Mouse (Mus musculus) MEL (cell line): ENCODE data around the gene Dock1. TPM values are rescaled to one million over a fixed set of nuclear protein-coding genes. Genes with fewer than 3 reads are reported as not detected.

Source experiments
- DNase-seq: peaks from one replicate; pipeline ENCODE4 v3.0.0; 2011; ENCODE audit warnings: low read depth, low spot score
- H3K27ac ChIP-seq: 2 replicates; pipeline ENCODE4 v1.5.1; 2012; ENCODE audit warnings: low read depth, mild to moderate bottlenecking, control low read depth, low read length, moderate library complexity; ENCODE audit not compliant: control insufficient read depth
- H3K27me3 ChIP-seq, 2 experiments: fragments of 150-350 bp in 1 of 2; sonication (generic) in 1 of 2; 2 replicates each; pipeline ENCODE4 v1.6.1; 2012; ENCODE audit warnings: low read length in 2 of 2, mild to moderate bottlenecking in 2 of 2, improper control_type of control experiment in 1 of 2, moderate library complexity in 1 of 2; ENCODE audit not compliant: insufficient read depth in 2 of 2, control insufficient read depth in 1 of 2
- H3K36me3 ChIP-seq, 2 experiments: 2 replicates each; pipeline ENCODE4 v1.6.1; 2012 to 2014; ENCODE audit warnings: low read length in 2 of 2, improper control_type of control experiment in 1 of 2, inconsistent platforms in 1 of 2, mild to moderate bottlenecking in 1 of 2; ENCODE audit not compliant: insufficient read depth in 2 of 2, control insufficient read depth in 1 of 2
- H3K4me1 ChIP-seq, 2 experiments: fragments of 150-350 bp in 1 of 2; sonication (generic) in 1 of 2; 2 replicates each; pipeline ENCODE4 v1.6.1; 2012; ENCODE audit warnings: low read length in 2 of 2, improper control_type of control experiment in 1 of 2, mild to moderate bottlenecking in 1 of 2; ENCODE audit not compliant: insufficient read depth in 2 of 2, control insufficient read depth in 1 of 2
- H3K4me3 ChIP-seq, 2 experiments: fragments of 150-350 bp in 1 of 2; sonication (generic) in 1 of 2; 2 replicates each; pipeline ENCODE4 v1.5.1; 2012; ENCODE audit warnings: low read depth in 2 of 2, low read length in 2 of 2, mild to moderate bottlenecking in 2 of 2, moderate library complexity in 2 of 2, control low read depth in 1 of 2, improper control_type of control experiment in 1 of 2; ENCODE audit not compliant: control insufficient read depth in 1 of 2, insufficient read depth in 1 of 2
- H3K79me2 ChIP-seq: 2 replicates; pipeline ENCODE4 v1.6.1; 2012; ENCODE audit warnings: mild to moderate bottlenecking, low read length, moderate library complexity; ENCODE audit not compliant: control insufficient read depth, poor library complexity, insufficient read depth
- H3K9ac ChIP-seq: 2 replicates; pipeline ENCODE4 v1.6.1; 2012; ENCODE audit warnings: low read depth, mild to moderate bottlenecking, control low read depth, low read length, moderate library complexity; ENCODE audit not compliant: control insufficient read depth, poor library complexity, severe bottlenecking
- H3K9me3 ChIP-seq: fragments of 150-350 bp; sonication (generic); replicated peaks from 2 replicates; pipeline ENCODE4 v1.6.1; 2012; ENCODE audit warnings: mild to moderate bottlenecking, low read length, improper control_type of control experiment, moderate library complexity; ENCODE audit not compliant: insufficient read depth
- E2F4 ChIP-seq: IDR thresholded peaks from 2 replicates; pipeline ENCODE4 v1.6.1; 2011; ENCODE audit warnings: low read depth, low read length, improper control_type of control experiment, borderline replicate concordance
- ELF1 ChIP-seq: IDR thresholded peaks from 2 replicates; pipeline ENCODE4 v1.6.1; 2014; ENCODE audit warnings: low read depth, mild to moderate bottlenecking, inconsistent platforms, low read length, improper control_type of control experiment, moderate library complexity
- EP300 ChIP-seq, 2 experiments: IDR thresholded peaks; 2 replicates each; pipeline ENCODE4 v1.6.1; 2011; ENCODE audit warnings: improper control_type of control experiment in 2 of 2, low read length in 2 of 2, low read depth in 1 of 2, mild to moderate bottlenecking in 1 of 2
- ETS1 ChIP-seq: IDR thresholded peaks from 2 replicates; pipeline ENCODE4 v1.6.1; 2012; ENCODE audit warnings: low read depth, mild to moderate bottlenecking, inconsistent platforms, low read length, improper control_type of control experiment, moderate library complexity
- GABPA ChIP-seq: IDR thresholded peaks from 2 replicates; pipeline ENCODE4 v1.6.1; 2012; ENCODE audit warnings: low read depth, mild to moderate bottlenecking, inconsistent platforms, low read length, improper control_type of control experiment, moderate library complexity
- GATA1 ChIP-seq: IDR thresholded peaks from 2 replicates; pipeline ENCODE4 v1.6.1; 2011; ENCODE audit warnings: low read depth, low read length, improper control_type of control experiment
- HCFC1 ChIP-seq: IDR thresholded peaks from 2 replicates; pipeline ENCODE4 v1.6.1; 2012; ENCODE audit warnings: low read depth, mild to moderate bottlenecking, inconsistent platforms, low read length, improper control_type of control experiment, moderate library complexity
- JUND ChIP-seq: IDR thresholded peaks from 2 replicates; pipeline ENCODE4 v1.6.1; 2011; ENCODE audit warnings: low read depth, mild to moderate bottlenecking, improper control_type of control experiment, low read length
- KAT2A ChIP-seq: conservative IDR thresholded peaks from 2 replicates; pipeline ENCODE4 v1.6.1; 2012; ENCODE audit warnings: low read depth, low read length, improper control_type of control experiment, inconsistent platforms
- MAX ChIP-seq: IDR thresholded peaks from 2 replicates; pipeline ENCODE4 v1.6.1; 2011; ENCODE audit warnings: low read length, improper control_type of control experiment
- MAZ ChIP-seq: IDR thresholded peaks from 2 replicates; pipeline ENCODE4 v1.6.1; 2012; ENCODE audit warnings: low read depth, mild to moderate bottlenecking, inconsistent platforms, low read length, improper control_type of control experiment
- MEF2A ChIP-seq: IDR thresholded peaks from 2 replicates; pipeline ENCODE4 v1.6.1; 2014; ENCODE audit warnings: low read depth, mild to moderate bottlenecking, inconsistent platforms, low read length, improper control_type of control experiment; ENCODE audit not compliant: poor library complexity, insufficient replicate concordance, severe bottlenecking; ENCODE audit errors: extremely low read depth
- MXI1 ChIP-seq: IDR thresholded peaks from 2 replicates; pipeline ENCODE4 v1.6.1; 2011; ENCODE audit warnings: mild to moderate bottlenecking, low read depth, low read length, improper control_type of control experiment
- MYB ChIP-seq: IDR thresholded peaks from 2 replicates; pipeline ENCODE4 v1.6.1; 2011; ENCODE audit warnings: mild to moderate bottlenecking, low read depth, low read length, improper control_type of control experiment
- MYC ChIP-seq: IDR thresholded peaks from 2 replicates; pipeline ENCODE4 v1.6.1; 2011; ENCODE audit warnings: low read depth, mild to moderate bottlenecking, low read length, improper control_type of control experiment, moderate library complexity
- POLR2A ChIP-seq, 2 experiments: IDR thresholded peaks; 2 replicates each; pipeline ENCODE4 v1.6.1; 2011 to 2012; ENCODE audit warnings: low read length in 2 of 2, mild to moderate bottlenecking in 2 of 2, control low read depth in 1 of 2, improper control_type of control experiment in 1 of 2, low read depth in 1 of 2, moderate library complexity in 1 of 2; ENCODE audit not compliant: control insufficient read depth in 1 of 2, insufficient read depth in 1 of 2, poor library complexity in 1 of 2
- POLR2AphosphoS5 ChIP-seq: IDR thresholded peaks from 2 replicates; pipeline ENCODE4 v1.6.1; 2012; ENCODE audit warnings: low read depth, borderline replicate concordance, mild to moderate bottlenecking, inconsistent platforms, low read length, moderate library complexity, mixed read lengths
- RAD21 ChIP-seq: IDR thresholded peaks from 2 replicates; pipeline ENCODE4 v1.6.1; 2011; ENCODE audit warnings: mild to moderate bottlenecking, low read depth, low read length, improper control_type of control experiment
- SMC3 ChIP-seq: IDR thresholded peaks from 2 replicates; pipeline ENCODE4 v1.6.1; 2011; ENCODE audit warnings: low read depth, low read length, improper control_type of control experiment
- TAL1 ChIP-seq: IDR thresholded peaks from 2 replicates; pipeline ENCODE4 v1.6.1; 2012; ENCODE audit warnings: mild to moderate bottlenecking, inconsistent platforms, low read length, moderate library complexity, mixed read lengths
- TBP ChIP-seq: IDR thresholded peaks from 2 replicates; pipeline ENCODE4 v1.8.0; 2011; ENCODE audit warnings: low read depth, low read length, improper control_type of control experiment
- TCF12 ChIP-seq: IDR thresholded peaks from 2 replicates; pipeline ENCODE4 v1.6.1; 2014; ENCODE audit warnings: low read depth, mild to moderate bottlenecking, inconsistent platforms, low read length, improper control_type of control experiment, moderate library complexity
- UBTF ChIP-seq: IDR thresholded peaks from 2 replicates; pipeline ENCODE4 v1.6.1; 2012; ENCODE audit warnings: low read depth, mild to moderate bottlenecking, inconsistent platforms, low read length, improper control_type of control experiment, moderate library complexity, borderline replicate concordance; ENCODE audit not compliant: insufficient read depth
- USF1 ChIP-seq: IDR thresholded peaks from 2 replicates; pipeline ENCODE4 v1.6.1; 2014; ENCODE audit warnings: low read depth, mild to moderate bottlenecking, inconsistent platforms, low read length, improper control_type of control experiment, moderate library complexity
- USF2 ChIP-seq, 2 experiments: IDR thresholded peaks; 2 replicates each; pipeline ENCODE4 v1.6.1; 2011 to 2012; ENCODE audit warnings: improper control_type of control experiment in 2 of 2, low read length in 2 of 2, borderline replicate concordance in 1 of 2, inconsistent platforms in 1 of 2, low read depth in 1 of 2, mild to moderate bottlenecking in 1 of 2; ENCODE audit not compliant: insufficient read depth in 1 of 2
- ZKSCAN1 ChIP-seq: IDR thresholded peaks from 2 replicates; pipeline ENCODE4 v1.6.1; 2012; ENCODE audit warnings: low read depth, mild to moderate bottlenecking, inconsistent platforms, low read length, improper control_type of control experiment, moderate library complexity
- polyA plus RNA-seq, 2 experiments: library from polyadenylated mRNA; stranded (reverse) in 1 of 2; unstranded in 1 of 2; fragments of >175 nt in 1 of 2; fragments of >200 nt in 1 of 2; gene quantifications; 2 replicates each; pipeline versions ENCODE4 v1.2.1 to v1.2.4; 2012; ENCODE audit warnings: low replicate concordance in 2 of 2, low read depth in 1 of 2; ENCODE audit not compliant: insufficient read length in 2 of 2, insufficient read depth in 1 of 2, missing spikeins in 1 of 2
- total RNA-seq: library from RNA; depleted of rRNA; stranded (reverse); fragments of 300-350 nt; gene quantifications from 2 replicates; pipeline ENCODE4 v1.2.3, GENCODE M21; 2012

Dock1 gene
- total and polyA plus RNA-seq, 3 experiments, result not detected

DNA sequence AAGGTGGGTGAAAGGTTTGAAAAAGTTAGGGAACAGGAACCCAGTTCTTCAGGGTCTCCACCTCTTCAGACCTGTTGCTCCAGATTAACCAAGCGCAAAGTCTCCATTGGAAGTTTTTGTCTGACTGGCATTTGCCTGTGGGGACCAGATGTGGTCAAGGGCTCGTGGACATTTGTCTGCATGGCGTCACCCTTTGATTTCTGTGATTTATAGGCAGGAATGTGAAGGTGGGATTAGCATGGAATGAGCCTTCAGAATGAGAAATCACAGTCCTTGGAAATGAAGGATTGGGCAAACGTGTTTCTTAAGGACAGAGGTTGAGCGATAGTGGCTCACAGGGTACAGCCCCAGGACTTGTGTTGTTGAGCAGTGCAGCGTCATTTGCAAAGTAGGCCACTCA is 17.9 kb downstream of the Dock1 start:
- Histone ChIP-seq H3K79me2 (no peaks in the 10 kb centered on the region), H3K27ac (no peak overlapping the region), H3K9ac (no peak overlapping the region), H3K4me3 (no peak overlapping the region), H3K9me3 (no peaks in the 10 kb centered on the region), H3K36me3 (no peaks in the 10 kb centered on the region), H3K4me1 (no peaks in the 10 kb centered on the region), H3K27me3 (no peaks in the 10 kb centered on the region)
- TF ChIP-seq UBTF, result no peak
- no peak for TF ChIP-seq TCF12
- TF ChIP-seq EP300 (IDR thresholded peaks at IDR 0.05; ENCODE audit: low read depth in 1 of 2, low read length in 2 of 2), result no peak
- TF ChIP-seq USF2 (IDR thresholded peaks at IDR 0.05; ENCODE audit: borderline replicate concordance in 1 of 2, insufficient read depth in 1 of 2, low read depth in 1 of 2, low read length in 2 of 2), result no peak
- no peak for TF ChIP-seq POLR2AphosphoS5
- no peak for TF ChIP-seq JUND
- no peak for TF ChIP-seq MAX
- TF ChIP-seq E2F4, result no peak
- no peak for TF ChIP-seq TAL1
- no peak for TF ChIP-seq POLR2A (IDR thresholded peaks at IDR 0.05; ENCODE audit: control insufficient read depth in 1 of 2, insufficient read depth in 1 of 2, low read depth in 1 of 2, low read length in 2 of 2, poor library complexity in 1 of 2)
- TF ChIP-seq ELF1, result no peak
- no peak for TF ChIP-seq MXI1
- TF ChIP-seq GABPA, result no peak
- no peak for TF ChIP-seq ZKSCAN1
- DNase-seq, result no peak

DNA sequence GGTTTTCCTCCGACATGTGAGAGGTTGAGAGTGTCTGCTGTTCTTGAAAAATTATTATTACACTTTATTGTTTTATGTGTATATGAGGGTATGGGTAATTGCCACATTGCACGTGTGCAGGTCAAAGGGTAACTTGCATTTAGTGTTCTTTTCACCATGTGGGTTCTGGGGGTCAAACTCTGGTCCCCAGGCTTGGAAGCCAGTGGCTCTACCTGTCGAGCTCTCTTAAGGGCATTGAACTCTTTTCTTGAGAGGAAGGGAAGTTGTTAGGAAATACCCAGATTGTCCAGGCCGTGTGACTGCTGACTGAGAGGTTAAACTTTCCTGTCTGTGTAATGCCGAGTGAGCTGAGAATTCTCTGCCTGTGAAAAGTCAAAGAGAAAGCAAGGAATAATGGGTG is 19.7 kb downstream of the Dock1 start:
- Histone ChIP-seq H3K9me3 (no peaks in the 10 kb centered on the region), H3K9ac (no peak overlapping the region), H3K27me3 (no peaks in the 10 kb centered on the region)
- TF ChIP-seq GATA1 (no peak), MXI1 (no peak)
- TF ChIP-seq, all 39 proteins: peak for 0
- no peak overlapping the region for H3K27ac ChIP-seq
- H3K4me1 ChIP-seq, result no peaks in the 10 kb centered on the region
- H3K4me3 ChIP-seq, result no peak overlapping the region
- H3K36me3 ChIP-seq, result no peaks in the 10 kb centered on the region
- no peak for DNase-seq
- H3K79me2 ChIP-seq, result no peaks in the 10 kb centered on the region

DNA sequence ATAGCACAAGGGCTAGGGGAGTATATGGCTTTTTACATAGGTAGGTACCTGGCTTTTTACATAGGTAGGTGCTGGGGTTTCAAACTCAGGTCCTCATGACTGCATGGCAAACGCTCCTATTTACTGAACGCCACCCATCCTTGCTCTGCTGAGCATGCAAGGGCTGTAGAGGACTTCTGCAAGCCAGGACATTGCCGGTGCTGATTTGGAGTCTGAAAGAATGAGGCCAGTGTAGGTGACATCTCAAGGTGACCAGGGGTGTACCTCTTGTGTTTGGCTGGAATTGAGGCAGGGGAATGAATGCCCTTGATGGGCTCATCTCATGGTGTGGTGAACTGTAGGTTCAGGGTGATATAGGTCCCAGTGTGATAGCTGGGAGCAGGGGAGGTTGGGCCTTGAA is 20.4 kb downstream of the Dock1 start:
- H3K9me3 ChIP-seq, result no peaks in the 10 kb centered on the region
- H3K79me2 ChIP-seq, result no peaks in the 10 kb centered on the region
- no peak overlapping the region for H3K4me3 ChIP-seq
- no peaks in the 10 kb centered on the region for H3K4me1 ChIP-seq
- DNase-seq, result no peak
- H3K27ac ChIP-seq, result no peak overlapping the region
- no peak overlapping the region for H3K9ac ChIP-seq
- no peaks in the 10 kb centered on the region for H3K36me3 ChIP-seq
- no peaks in the 10 kb centered on the region for H3K27me3 ChIP-seq
- no peak for TF ChIP-seq KAT2A
- no peak for TF ChIP-seq MEF2A
- no peak for TF ChIP-seq POLR2A (IDR thresholded peaks at IDR 0.05; ENCODE audit: control insufficient read depth in 1 of 2, insufficient read depth in 1 of 2, low read depth in 1 of 2, low read length in 2 of 2, poor library complexity in 1 of 2)
- no peak for TF ChIP-seq MAZ
- no peak for TF ChIP-seq MYB
- no peak for TF ChIP-seq ETS1
- TF ChIP-seq TBP, result no peak
- TF ChIP-seq MXI1, result no peak
- TF ChIP-seq USF1, result no peak
- no peak for TF ChIP-seq ELF1
- TF ChIP-seq GATA1, result no peak
- TF ChIP-seq SMC3, result no peak
- no peak for TF ChIP-seq TCF12
- TF ChIP-seq UBTF, result no peak
- no peak for TF ChIP-seq MYC
- no peak for TF ChIP-seq USF2 (IDR thresholded peaks at IDR 0.05; ENCODE audit: borderline replicate concordance in 1 of 2, insufficient read depth in 1 of 2, low read depth in 1 of 2, low read length in 2 of 2)
- TF ChIP-seq RAD21, result no peak
- TF ChIP-seq HCFC1, result no peak
